Mouse (Mus musculus) T-cell, adult 66 days (primary cell): ENCODE measurements around the gene Zfp936. TPM values are rescaled to one million over a fixed set of nuclear protein-coding genes. Genes with fewer than 3 reads are reported as not detected.

Experiments used
- total RNA-seq, 2 experiments: library from RNA; stranded (reverse); gene quantifications; 3 replicates in 1 of 2; 4 replicates in 1 of 2; pipeline ENCODE4 v1.2.4; 2023

Gene Zfp936
- not detected for total RNA-seq

GRCm38 (mm10) chr7:43113929-43114328, at the start of gene Zfp936:
TSS of gene Zfp936 (plus strand) at chr7:43114229.

Other genes starting within 250 kb of the Zfp936 start
- under 1 TPM in 1 of 2 experiments, not detected in 1; 0.12 TPM for gene Gm2381, start 247.0 kb upstream of the Zfp936 start, total RNA-seq
- not detected for gene Vmn2r63, start 180.4 kb upstream of the Zfp936 start, total RNA-seq
- not detected for gene Gm9268, start 95.5 kb upstream of the Zfp936 start, total RNA-seq
- gene Zfp715, start 199.1 kb downstream of the Zfp936 start, total RNA-seq, result 10 to 100 TPM; 29.2 to 29.4 TPM
- under 1 TPM in 1 of 2 experiments, not detected in 1; 0.26 TPM for gene Siglecf, start 237.1 kb downstream of the Zfp936 start, total RNA-seq